Mouse (Mus musculus) liver (tissue): ENCODE results near the gene Pygm.

Experiments
- DNase-seq: peaks from one replicate; pipeline ENCODE4 v3.0.0-alpha.2; 2020; ENCODE audit warnings: mixed read lengths

Pygm gene

GRCm38 (mm10) chr19:6384128-6384527 lies at the start of gene Pygm:
Gene Pygm, plus strand, starts transcription at chr19:6384399.
- DNase-seq: peak; percentile 53

- peak; percentile 92 for DNase-seq
These were observed 49.3 kb upstream of the Pygm start, which contains the start of gene Men1 for GRCm38 (mm10) chr19:6334673-6335457. Gene Men1, plus strand, starts transcription at chr19:6334979.

- peak; percentile 50 for DNase-seq
These were observed 48.8 kb upstream of the Pygm start for GRCm38 (mm10) chr19:6335458-6335827.

GRCm38 (mm10) chr19:6336920-6337319 lies 47.3 kb upstream of the Pygm start:
- no peak for DNase-seq

- DNase-seq: no peak
These were observed 46.0 kb upstream of the Pygm start for GRCm38 (mm10) chr19:6338171-6338570.

GRCm38 (mm10) chr19:6338716-6339115 lies 45.5 kb upstream of the Pygm start:
- DNase-seq: no peak

- DNase-seq: no peak
These were observed 45.0 kb upstream of the Pygm start for GRCm38 (mm10) chr19:6339191-6339590.

- peak; percentile 59 for DNase-seq
These were observed 44.2 kb upstream of the Pygm start for GRCm38 (mm10) chr19:6339890-6340504.

GRCm38 (mm10) chr19:6340524-6341452 lies 43.4 kb upstream of the Pygm start, which contains the start of gene Map4k2:
Gene Map4k2, plus strand, starts transcription at chr19:6341135.
- peak; percentile 94 for DNase-seq

- DNase-seq: no peak
These were observed 42.6 kb upstream of the Pygm start for GRCm38 (mm10) chr19:6341453-6342077.

GRCm38 (mm10) chr19:6342276-6342933 lies 41.8 kb upstream of the Pygm start:
- DNase-seq: no peak

GRCm38 (mm10) chr19:6343066-6343925 lies 40.9 kb upstream of the Pygm start:
- DNase-seq: no peak

- DNase-seq: no peak
These were observed 40.2 kb upstream of the Pygm start for GRCm38 (mm10) chr19:6343996-6344395.

GRCm38 (mm10) chr19:6346023-6346422 lies 38.2 kb upstream of the Pygm start:
- no peak for DNase-seq

GRCm38 (mm10) chr19:6346661-6347060 lies 37.5 kb upstream of the Pygm start:
- DNase-seq: no peak

- DNase-seq: no peak
These were observed 36.6 kb upstream of the Pygm start for GRCm38 (mm10) chr19:6347615-6348014.

- DNase-seq: no peak
These were observed 35.5 kb upstream of the Pygm start for GRCm38 (mm10) chr19:6348717-6349116.

- DNase-seq: peak; percentile 46
These were observed 34.8 kb upstream of the Pygm start for GRCm38 (mm10) chr19:6349215-6349983.

- DNase-seq: no peak
These were observed 32.6 kb upstream of the Pygm start for GRCm38 (mm10) chr19:6351431-6352106.

GRCm38 (mm10) chr19:6352107-6352505 lies 32.1 kb upstream of the Pygm start:
- DNase-seq: no peak
